Comparison of ENCODE assay signal across 20 mouse cellular contexts in genomic region chr9:49640142-49640541, GRCm38 (mm10).
DNase-seq lines count a peak whose midpoint lies in the region; ATAC-seq and TF ChIP-seq lines count a peak whose summit lies in the region.
"Had no signal": no experiment of that assay in that cellular context is flagged by ENCODE, and none has a peak within 500 bp of the region (broad histone marks: within the 10 kb centered on the region; RNA-seq: fewer than 3 reads in every experiment).

No protein-coding gene starts in this region.

- no peaks in the 10 kb centered on the region for H3K36me3 ChIP-seq in hindbrain, embryonic 12.5 days
- H3K36me3 ChIP-seq in hindbrain, embryonic 10.5 days, result no peaks in the 10 kb centered on the region
- H3K36me3 ChIP-seq in midbrain, embryonic 15.5 days (replicated peaks), result no peaks in the 10 kb centered on the region
- no peaks in the 10 kb centered on the region for H3K36me3 ChIP-seq in midbrain, embryonic 11.5 days (ENCODE audit: control insufficient read depth, insufficient read depth, low read length)
- H3K36me3 ChIP-seq in neural tube, embryonic 15.5 days, result no peaks in the 10 kb centered on the region
- H3K36me3 ChIP-seq in stomach, postnatal 0 days (ENCODE audit: control insufficient read depth, insufficient read depth, low read length), result no peaks in the 10 kb centered on the region
- H3K36me3 ChIP-seq: limb, embryonic 13.5 days; liver, embryonic 13.5 days; lung, embryonic 15.5 days had no signal

- H3K9me3 ChIP-seq in hindbrain, embryonic 12.5 days (replicated peaks), result no peaks in the 10 kb centered on the region
- no peaks in the 10 kb centered on the region for H3K9me3 ChIP-seq in hindbrain, embryonic 10.5 days
- H3K9me3 ChIP-seq in midbrain, embryonic 15.5 days, result no peaks in the 10 kb centered on the region
- H3K9me3 ChIP-seq in midbrain, embryonic 11.5 days (ENCODE audit: control insufficient read depth, low read length), result no peaks in the 10 kb centered on the region
- no peaks in the 10 kb centered on the region for H3K9me3 ChIP-seq in neural tube, embryonic 15.5 days (replicated peaks)
- H3K9me3 ChIP-seq in stomach, postnatal 0 days (ENCODE audit: control insufficient read depth, low read length), result no peaks in the 10 kb centered on the region
- H3K9me3 ChIP-seq: forebrain, embryonic 12.5 days; limb, embryonic 13.5 days; liver, embryonic 13.5 days; lung, embryonic 15.5 days; neural tube, embryonic 12.5 days had no signal

- no peak overlapping the region for H3K9ac ChIP-seq in hindbrain, embryonic 12.5 days
- no peak overlapping the region for H3K9ac ChIP-seq in midbrain, embryonic 15.5 days
- no peak overlapping the region for H3K9ac ChIP-seq in midbrain, embryonic 11.5 days (ENCODE audit: low read length)
- no peak overlapping the region for H3K9ac ChIP-seq in neural tube, embryonic 15.5 days (replicated peaks)
- no peak overlapping the region for H3K9ac ChIP-seq in stomach, postnatal 0 days (ENCODE audit: low read length)
- H3K9ac ChIP-seq: forebrain, embryonic 12.5 days; limb, embryonic 13.5 days; liver, embryonic 13.5 days; lung, embryonic 15.5 days; neural tube, embryonic 12.5 days had no signal

- H3K27ac ChIP-seq in hindbrain, embryonic 12.5 days, result 0 out of 2 replicates have a peak overlapping the region, but pooled peaks have one; percentile 9
- H3K27ac ChIP-seq in hindbrain, embryonic 10.5 days, result no peak overlapping the region
- peak overlapping the region; percentile 45 for H3K27ac ChIP-seq in midbrain, embryonic 15.5 days
- H3K27ac ChIP-seq in midbrain, embryonic 11.5 days (ENCODE audit: low read depth, low read length), result no peak overlapping the region
- H3K27ac ChIP-seq in neural tube, embryonic 15.5 days (replicated peaks), result peak overlapping the region; percentile 7; the same call in 1 of the 2 replicates
- no peak overlapping the region for H3K27ac ChIP-seq in stomach, postnatal 0 days (replicated peaks)
- H3K27ac ChIP-seq: forebrain, embryonic 12.5 days; gastrocnemius, adult 2 months; kidney, postnatal 0 days; limb, embryonic 13.5 days; liver, embryonic 13.5 days; lung, embryonic 15.5 days; neural tube, embryonic 12.5 days had no signal

- ATAC-seq in hindbrain, embryonic 12.5 days (ENCODE audit: low FRiP score), result no peak
- no peak for ATAC-seq in midbrain, embryonic 15.5 days (replicated peaks)
- no peak for ATAC-seq in midbrain, embryonic 11.5 days (ENCODE audit: low FRiP score)
- ATAC-seq in neural tube, embryonic 15.5 days (ENCODE audit: low FRiP score), result no peak; the same call in 1 of the 2 replicates
- no peak for ATAC-seq in stomach, postnatal 0 days (ENCODE audit: low FRiP score, low TSS enrichment)

- peaks cover 22% of the 10 kb centered on the region for H3K4me1 ChIP-seq in hindbrain, embryonic 12.5 days
- H3K4me1 ChIP-seq in hindbrain, embryonic 10.5 days (replicated peaks), result 0 out of 2 replicates have a peak, but pooled peaks cover 4% of the 10 kb centered on the region
- peaks cover 43% of the 10 kb centered on the region for H3K4me1 ChIP-seq in midbrain, embryonic 15.5 days
- no peaks in the 10 kb centered on the region for H3K4me1 ChIP-seq in midbrain, embryonic 11.5 days (ENCODE audit: control insufficient read depth, insufficient read depth, low read length)
- H3K4me1 ChIP-seq in neural tube, embryonic 15.5 days, result peaks cover 52% of the 10 kb centered on the region
- no peaks in the 10 kb centered on the region for H3K4me1 ChIP-seq in stomach, postnatal 0 days (replicated peaks; ENCODE audit: control insufficient read depth, insufficient read depth)
- H3K4me1 ChIP-seq: limb, embryonic 13.5 days; liver, embryonic 13.5 days; lung, embryonic 15.5 days had no signal

- no peak for TF ChIP-seq CTCF in stomach, postnatal 0 days (IDR thresholded peaks at IDR 0.05; ENCODE audit: low read depth)

- 59% methylated on average over 8 of the region's 8 CpGs for WGBS in hindbrain, embryonic 12.5 days
- WGBS in hindbrain, embryonic 10.5 days, result 59% methylated on average over 8 of the region's 8 CpGs
- WGBS in midbrain, embryonic 15.5 days, result 43% methylated on average over 8 of the region's 8 CpGs
- WGBS in midbrain, embryonic 11.5 days, result 72% methylated on average over 8 of the region's 8 CpGs
- WGBS in neural tube, embryonic 15.5 days, result 25% methylated on average over 8 of the region's 8 CpGs
- 56% methylated on average over 8 of the region's 8 CpGs for WGBS in stomach, postnatal 0 days

- no peaks in the 10 kb centered on the region for H3K27me3 ChIP-seq in hindbrain, embryonic 12.5 days
- no peaks in the 10 kb centered on the region for H3K27me3 ChIP-seq in hindbrain, embryonic 10.5 days (ENCODE audit: insufficient read depth, poor library complexity, severe bottlenecking)
- no peaks in the 10 kb centered on the region for H3K27me3 ChIP-seq in midbrain, embryonic 15.5 days (replicated peaks)
- no peaks in the 10 kb centered on the region for H3K27me3 ChIP-seq in midbrain, embryonic 11.5 days (ENCODE audit: control insufficient read depth, insufficient read depth, low read length)
- H3K27me3 ChIP-seq in neural tube, embryonic 15.5 days (replicated peaks), result no peaks in the 10 kb centered on the region
- H3K27me3 ChIP-seq in stomach, postnatal 0 days (ENCODE audit: control insufficient read depth, insufficient read depth, low read length), result no peaks in the 10 kb centered on the region
- H3K27me3 ChIP-seq: forebrain, embryonic 12.5 days; limb, embryonic 13.5 days; liver, embryonic 13.5 days; lung, embryonic 15.5 days; neural tube, embryonic 12.5 days had no signal

- TF ChIP-seq EP300 in stomach, postnatal 0 days (optimal IDR thresholded peaks at IDR 0.05), result no peak

- no peak overlapping the region for H3K4me3 ChIP-seq in hindbrain, embryonic 12.5 days
- no peak overlapping the region for H3K4me3 ChIP-seq in hindbrain, embryonic 10.5 days
- H3K4me3 ChIP-seq in midbrain, embryonic 15.5 days, result no peak overlapping the region
- no peak overlapping the region for H3K4me3 ChIP-seq in midbrain, embryonic 11.5 days (ENCODE audit: low read depth, low read length)
- no peak overlapping the region for H3K4me3 ChIP-seq in neural tube, embryonic 15.5 days (replicated peaks)
- H3K4me3 ChIP-seq in stomach, postnatal 0 days (ENCODE audit: low read depth, low read length), result no peak overlapping the region
- H3K4me3 ChIP-seq: forebrain, embryonic 12.5 days; gastrocnemius, adult 2 months; limb, embryonic 13.5 days; liver, embryonic 13.5 days; lung, embryonic 15.5 days; neural tube, embryonic 12.5 days had no signal

- no peak for DNase-seq in hindbrain, embryonic 10.5 days (ENCODE audit: low spot score)
- no peak for DNase-seq in midbrain, embryonic 11.5 days (ENCODE audit: low spot score, missing footprints)
- DNase-seq in kidney, postnatal 10 days, result peak; percentile 35
- DNase-seq in cerebellum, postnatal 14 days, result no peak
- no peak for DNase-seq in stomach, postnatal 0 days (ENCODE audit: low spot score)
- DNase-seq: adrenal gland, adult 2 months; gastrocnemius, adult 2 months; heart, postnatal 10 days; liver, embryonic 13.5 days; right cerebral cortex, postnatal 25 days; thymus, adult 18-20 months had no signal

- H3K4me2 ChIP-seq in hindbrain, embryonic 12.5 days (replicated peaks), result no peak overlapping the region
- H3K4me2 ChIP-seq in midbrain, embryonic 15.5 days, result no peak overlapping the region
- no peak overlapping the region for H3K4me2 ChIP-seq in midbrain, embryonic 11.5 days
- no peak overlapping the region for H3K4me2 ChIP-seq in neural tube, embryonic 15.5 days
- no peak overlapping the region for H3K4me2 ChIP-seq in stomach, postnatal 0 days (replicated peaks; ENCODE audit: low read depth)
- H3K4me2 ChIP-seq: forebrain, embryonic 12.5 days; heart, embryonic 11.5 days; limb, embryonic 13.5 days; liver, embryonic 13.5 days; lung, embryonic 15.5 days; neural tube, embryonic 12.5 days had no signal

Comparison
In these comparisons a context has a peak if more than half of its experiments do, and no peak if none do; other contexts are left out.
1. H3K27ac ChIP-seq: peak in hindbrain, embryonic 12.5 days (single experiment), midbrain, embryonic 15.5 days (single experiment) and neural tube, embryonic 15.5 days (single experiment); none in hindbrain, embryonic 10.5 days (single experiment), midbrain, embryonic 11.5 days (single experiment) and stomach, postnatal 0 days (single experiment).